Mouse (Mus musculus): Measurements from ENCODE around the gene Ngly1. TPM values are rescaled to one million over a fixed set of nuclear protein-coding genes. Genes with fewer than 3 reads are reported as not detected.

Ngly1 gene
- polyA plus RNA-seq, 1 experiment: 16.7 TPM

- DNase-seq (ENCODE audit: extremely low spot score in 1 of 2, low spot score in 1 of 2): no peak
Observed at GRCm38 (mm10) chr14:16325208-16325607, 76.1 kb downstream of the Ngly1 start.

- DNase-seq (ENCODE audit: extremely low spot score in 1 of 2, low spot score in 1 of 2): no peak
Observed at GRCm38 (mm10) chr14:16328531-16328930, 79.5 kb downstream of the Ngly1 start.

GRCm38 (mm10) chr14:16328959-16329480 is 79.9 kb downstream of the Ngly1 start:
- DNase-seq (ENCODE audit: extremely low spot score in 1 of 2, low spot score in 1 of 2): no peak

- DNase-seq (ENCODE audit: extremely low spot score in 1 of 2, low spot score in 1 of 2): no peak
Observed at GRCm38 (mm10) chr14:16329756-16330155, 80.7 kb downstream of the Ngly1 start.

GRCm38 (mm10) chr14:16334260-16334659 is 85.2 kb downstream of the Ngly1 start:
- DNase-seq (ENCODE audit: extremely low spot score in 1 of 2, low spot score in 1 of 2): no peak

GRCm38 (mm10) chr14:16335835-16336417 is 86.8 kb downstream of the Ngly1 start:
- no peak for DNase-seq (ENCODE audit: extremely low spot score in 1 of 2, low spot score in 1 of 2)

GRCm38 (mm10) chr14:16347505-16347904 is 98.4 kb downstream of the Ngly1 start:
- DNase-seq (ENCODE audit: extremely low spot score in 1 of 2, low spot score in 1 of 2): no peak

- no peak for DNase-seq (ENCODE audit: extremely low spot score in 1 of 2, low spot score in 1 of 2)
Observed at GRCm38 (mm10) chr14:16359704-16360103, 110.6 kb downstream of the Ngly1 start.

Other genes with a start within 250 kb of the Ngly1 start
- gene Oxsm, start 528 bp downstream of the Ngly1 start, polyA plus RNA-seq (2012; rRNA removed): 5.5 and 5.6 TPM in 2 replicates
- 47.1 and 58.2 TPM in 2 replicates for gene Top2b, start 115.9 kb downstream of the Ngly1 start, polyA plus RNA-seq (2012; rRNA removed)

Data from frontal cortex, adult 2 months (tissue).